ENCODE assay signal across 23 mouse cellular contexts in genomic region chrX:22898698-22899051, GRCm38 (mm10).
"Had no signal": no experiment of that assay in that cellular context is flagged by ENCODE, and none has a peak within 500 bp of the region (broad histone marks: within the 10 kb centered on the region; RNA-seq: fewer than 3 reads in every experiment).

No protein-coding gene starts in this region.

- H3K4me3 ChIP-seq: kidney, embryonic 15.5 days; left cerebral cortex, adult 2 months; limb, embryonic 12.5 days; limb, embryonic 15.5 days; megakaryocyte, embryonic 14.5 days; midbrain, embryonic 13.5 days; neural tube, embryonic 12.5 days; stomach, embryonic 15.5 days had no signal

- H3K9me3 ChIP-seq: kidney, embryonic 15.5 days; limb, embryonic 12.5 days; limb, embryonic 15.5 days; megakaryocyte, embryonic 14.5 days; midbrain, embryonic 13.5 days; neural tube, embryonic 12.5 days; stomach, embryonic 15.5 days had no signal

- H3K27me3 ChIP-seq: kidney, embryonic 15.5 days; limb, embryonic 12.5 days; limb, embryonic 15.5 days; megakaryocyte, embryonic 14.5 days; midbrain, embryonic 13.5 days; neural tube, embryonic 12.5 days; stomach, embryonic 15.5 days had no signal

- H3K36me3 ChIP-seq: kidney, embryonic 15.5 days; limb, embryonic 12.5 days; limb, embryonic 15.5 days; midbrain, embryonic 13.5 days; neural tube, embryonic 12.5 days; stomach, embryonic 15.5 days had no signal

- H3K4me1 ChIP-seq: kidney, embryonic 15.5 days; limb, embryonic 12.5 days; limb, embryonic 15.5 days; megakaryocyte, embryonic 14.5 days; midbrain, embryonic 13.5 days; neural tube, embryonic 12.5 days; stomach, embryonic 15.5 days had no signal

- H3K4me2 ChIP-seq: kidney, embryonic 15.5 days; limb, embryonic 12.5 days; limb, embryonic 15.5 days; liver, embryonic 11.5 days; lung, embryonic 14.5 days; midbrain, embryonic 13.5 days; neural tube, embryonic 12.5 days; stomach, embryonic 15.5 days had no signal

- ATAC-seq: liver, postnatal 0 days; lung, postnatal 0 days had no signal

- DNase-seq: kidney, adult 8-10 months; kidney, postnatal 10 days; kidney, postnatal 36 days; layer of hippocampus, postnatal 36 days; left cerebral cortex, postnatal 4 days; liver, postnatal 0 days; lung, embryonic 14.5 days; retina, postnatal 1 day; right cerebral cortex, postnatal 25 days; spleen, adult 18-20 months; thymus, postnatal 25 days had no signal

- H3K27ac ChIP-seq: kidney, embryonic 15.5 days; left cerebral cortex, adult 2 months; limb, embryonic 12.5 days; limb, embryonic 15.5 days; liver, embryonic 14.5 days; macrophage; midbrain, embryonic 13.5 days; neural tube, embryonic 12.5 days; stomach, embryonic 15.5 days had no signal

- H3K9ac ChIP-seq: kidney, embryonic 15.5 days; limb, embryonic 12.5 days; limb, embryonic 15.5 days; liver, embryonic 14.5 days; liver, postnatal 0 days; lung, embryonic 14.5 days; midbrain, embryonic 13.5 days; neural tube, embryonic 12.5 days; stomach, embryonic 15.5 days had no signal
